Mouse (Mus musculus): ENCODE results near the gene Tnni2. TPM values are rescaled to one million over a fixed set of nuclear protein-coding genes. Genes with fewer than 3 reads are reported as not detected.

Gene Tnni2
- polyA plus RNA-seq, 1 experiment from 2014 or later = 4.9 TPM

DNA sequence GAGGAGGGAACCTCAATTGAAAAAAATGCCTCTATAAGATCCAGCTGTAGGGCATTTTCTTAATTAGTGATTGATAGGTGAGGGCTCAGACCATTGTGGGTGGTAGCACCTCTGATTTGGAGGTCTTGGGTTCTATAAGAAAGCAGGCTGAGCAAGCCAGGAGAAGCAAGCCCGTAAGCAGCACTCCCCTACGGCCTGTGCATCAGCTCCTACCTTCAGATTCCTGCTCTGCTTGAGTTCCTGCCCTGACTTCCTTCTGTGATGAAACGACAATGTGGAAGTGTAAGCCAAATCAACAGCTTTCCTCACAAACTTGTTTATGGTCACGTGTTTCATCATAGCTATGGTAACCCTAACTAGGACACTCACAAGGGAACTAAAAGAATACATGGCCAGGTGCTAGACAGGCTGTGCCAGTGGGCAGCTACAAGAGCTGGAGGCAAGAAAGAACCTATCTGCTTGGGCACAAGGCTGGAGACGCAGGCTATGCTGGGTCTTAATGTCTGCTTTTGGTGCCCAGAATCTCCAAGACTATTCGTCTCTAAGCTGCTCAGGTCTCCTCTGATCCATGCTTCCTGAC is 7.5 kb downstream of the Tnni2 start:
- H3K27ac ChIP-seq = no peak overlapping the region

DNA sequence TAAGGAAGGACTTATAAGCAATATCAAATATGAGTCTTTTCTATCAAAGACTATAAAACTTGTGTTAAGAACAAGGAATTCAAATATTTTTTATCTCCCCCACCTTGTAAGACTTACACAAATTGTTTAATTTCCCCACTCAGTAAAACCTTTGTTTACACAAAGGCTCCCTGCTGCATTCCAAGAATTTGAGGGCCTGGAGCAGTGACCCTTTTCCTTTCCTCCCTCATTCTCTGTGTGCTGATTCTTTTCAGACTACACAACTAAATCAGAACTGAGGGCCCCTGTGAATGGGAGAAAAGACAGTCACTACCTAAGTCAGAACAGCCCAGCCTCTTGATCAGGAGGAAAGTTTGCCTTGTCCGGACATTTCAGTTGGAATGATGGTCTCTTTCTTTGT is 13.1 kb downstream of the Tnni2 start:
- H3K9ac ChIP-seq = no peak overlapping the region; the same call in 1 of the 2 replicates
- H3K36me3 ChIP-seq = no peaks in the 10 kb centered on the region
- H3K4me3 ChIP-seq (replicated peaks) = no peak overlapping the region
- 32% methylated on average over 1 of the region's 1 CpGs for WGBS
- H3K4me2 ChIP-seq (replicated peaks) = no peak overlapping the region
- no peak for ATAC-seq
- no peaks in the 10 kb centered on the region for H3K9me3 ChIP-seq
- peaks cover 26% of the 10 kb centered on the region for H3K4me1 ChIP-seq (replicated peaks)
- H3K27me3 ChIP-seq (replicated peaks) = no peaks in the 10 kb centered on the region
- peak overlapping the region; percentile 91 for H3K27ac ChIP-seq

More for the DNA sequence above, 7.5 kb downstream of the Tnni2 start:
- WGBS = 72% methylated on average over 6 of the region's 6 CpGs
- H3K4me2 ChIP-seq (replicated peaks) = no peak overlapping the region
- H3K4me3 ChIP-seq (replicated peaks) = no peak overlapping the region
- H3K36me3 ChIP-seq = no peaks in the 10 kb centered on the region
- ATAC-seq = no peak
- H3K9me3 ChIP-seq = no peaks in the 10 kb centered on the region
- H3K9ac ChIP-seq = no peak overlapping the region
- no peaks in the 10 kb centered on the region for H3K4me1 ChIP-seq (replicated peaks)
- no peaks in the 10 kb centered on the region for H3K27me3 ChIP-seq (replicated peaks)

- H3K27me3 ChIP-seq (replicated peaks) = no peaks in the 10 kb centered on the region
- WGBS = 33% methylated on average over 2 of the region's 2 CpGs
- H3K9me3 ChIP-seq = no peaks in the 10 kb centered on the region
- no peak overlapping the region for H3K4me2 ChIP-seq (replicated peaks)
- H3K36me3 ChIP-seq = no peaks in the 10 kb centered on the region
- no peak for ATAC-seq
- no peak overlapping the region for H3K4me3 ChIP-seq (replicated peaks)
- H3K9ac ChIP-seq = no peak overlapping the region; the same call in 1 of the 2 replicates
- peak overlapping the region; percentile 91 for H3K27ac ChIP-seq
- H3K4me1 ChIP-seq (replicated peaks) = peaks cover 26% of the 10 kb centered on the region
These were observed 13.6 kb downstream of the Tnni2 start for GRCm38 (mm10) chr7:142455251-142455650.

- no peak overlapping the region for H3K4me2 ChIP-seq (replicated peaks)
- H3K9me3 ChIP-seq = no peaks in the 10 kb centered on the region
- no peak for ATAC-seq
- peak overlapping the region; percentile 91 for H3K27ac ChIP-seq
- H3K27me3 ChIP-seq (replicated peaks) = no peaks in the 10 kb centered on the region
- no peaks in the 10 kb centered on the region for H3K36me3 ChIP-seq
- no peak overlapping the region for H3K9ac ChIP-seq
- peaks cover 26% of the 10 kb centered on the region for H3K4me1 ChIP-seq (replicated peaks)
- 56% methylated on average over 3 of the region's 3 CpGs for WGBS
- no peak overlapping the region for H3K4me3 ChIP-seq (replicated peaks)
These were observed 15.2 kb downstream of the Tnni2 start for GRCm38 (mm10) chr7:142456806-142457205.

DNA sequence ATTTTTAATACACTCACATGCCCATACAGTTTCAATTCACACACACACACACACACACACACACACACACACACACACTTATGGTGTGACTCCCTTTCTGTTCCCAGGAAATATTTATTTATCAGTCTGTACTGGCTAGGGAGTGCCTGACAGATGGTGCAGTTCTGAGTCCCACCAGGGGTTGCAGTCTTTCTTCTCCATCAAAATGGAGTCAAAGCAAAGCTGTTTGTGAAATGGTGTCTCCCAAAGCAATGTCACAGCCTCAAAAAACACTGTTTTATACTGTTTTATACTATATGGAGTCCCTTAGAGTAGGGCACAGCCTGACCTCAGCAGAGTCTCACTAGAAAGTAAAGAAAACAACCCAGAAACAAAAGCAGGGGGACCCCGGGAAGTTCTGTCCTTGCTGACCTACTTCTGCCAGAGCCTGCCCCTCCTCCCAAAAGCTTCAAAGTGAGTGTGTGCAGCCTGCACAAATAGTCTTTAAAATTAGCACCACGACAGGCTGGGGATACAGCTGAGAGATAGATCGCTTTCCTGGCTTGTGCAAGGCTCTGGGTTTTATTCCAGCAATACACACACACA is 15.7 kb downstream of the Tnni2 start:
- peaks cover 26% of the 10 kb centered on the region for H3K4me1 ChIP-seq (replicated peaks)
- no peak overlapping the region for H3K4me3 ChIP-seq (replicated peaks)

DNA sequence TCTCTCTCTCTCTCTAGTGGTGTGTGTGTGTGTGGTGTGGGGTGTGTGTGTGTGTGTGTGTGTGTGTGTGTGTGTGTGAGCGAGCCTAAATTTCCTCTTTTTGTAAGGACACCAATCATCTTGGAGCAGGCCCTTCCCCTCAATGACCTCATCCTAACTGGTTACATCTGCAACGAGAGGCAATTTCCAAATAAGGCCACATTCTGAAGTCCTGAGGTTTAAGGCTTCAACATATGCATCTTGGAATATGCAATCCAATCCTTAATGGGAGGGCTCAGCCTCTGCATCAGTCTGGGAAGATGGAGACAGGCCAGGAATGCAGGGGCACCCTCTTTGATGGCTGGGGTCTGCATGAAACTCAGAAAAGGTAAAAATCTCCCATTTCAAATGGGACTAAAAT is 16.4 kb downstream of the Tnni2 start:
- WGBS = 17% methylated on average over 2 of the region's 2 CpGs
- H3K9me3 ChIP-seq = no peaks in the 10 kb centered on the region
- peaks cover 26% of the 10 kb centered on the region for H3K4me1 ChIP-seq (replicated peaks)
- no peaks in the 10 kb centered on the region for H3K36me3 ChIP-seq
- no peak overlapping the region for H3K4me2 ChIP-seq (replicated peaks)
- H3K27me3 ChIP-seq (replicated peaks) = no peaks in the 10 kb centered on the region
- peak; percentile 80 for ATAC-seq
- no peak overlapping the region for H3K9ac ChIP-seq
- H3K4me3 ChIP-seq (replicated peaks) = no peak overlapping the region
- H3K27ac ChIP-seq = peak overlapping the region; percentile 91

More for the DNA sequence above, 15.7 kb downstream of the Tnni2 start:
- Histone ChIP-seq H3K9me3 (no peaks in the 10 kb centered on the region), H3K9ac (no peak overlapping the region), H3K4me2 (replicated peaks) (no peak overlapping the region), H3K36me3 (no peaks in the 10 kb centered on the region), H3K27me3 (replicated peaks) (no peaks in the 10 kb centered on the region), H3K27ac (peak overlapping the region; percentile 91)
- ATAC-seq = peak; percentile 70
- WGBS = 18% methylated on average over 3 of the region's 3 CpGs

- H3K4me2 ChIP-seq (replicated peaks) = no peak overlapping the region
These were observed 17.2 kb downstream of the Tnni2 start for GRCm38 (mm10) chr7:142458676-142459298.

GRCm38 (mm10) chr7:142459299-142459691 is 17.7 kb downstream of the Tnni2 start:
- no peak overlapping the region for H3K4me3 ChIP-seq (replicated peaks)
- H3K9me3 ChIP-seq = no peaks in the 10 kb centered on the region
- peaks cover 26% of the 10 kb centered on the region for H3K4me1 ChIP-seq (replicated peaks)
- 55% methylated on average over 2 of the region's 2 CpGs for WGBS
- H3K4me2 ChIP-seq (replicated peaks) = no peak overlapping the region
- ATAC-seq = no peak
- peak overlapping the region; percentile 91 for H3K27ac ChIP-seq
- no peak overlapping the region for H3K9ac ChIP-seq
- no peaks in the 10 kb centered on the region for H3K36me3 ChIP-seq
- H3K27me3 ChIP-seq (replicated peaks) = no peaks in the 10 kb centered on the region

More at GRCm38 (mm10) chr7:142458676-142459298, 17.2 kb downstream of the Tnni2 start:
- Histone ChIP-seq H3K9ac (no peak overlapping the region), H3K9me3 (no peaks in the 10 kb centered on the region), H3K27me3 (replicated peaks) (no peaks in the 10 kb centered on the region), H3K36me3 (no peaks in the 10 kb centered on the region), H3K4me1 (replicated peaks) (peaks cover 26% of the 10 kb centered on the region), H3K27ac (peak overlapping the region; percentile 91), H3K4me3 (replicated peaks) (no peak overlapping the region)
- no peak for ATAC-seq
- 65% methylated on average over 5 of the region's 5 CpGs for WGBS

- no peak within 1 kb of the TSS for H3K4me3 ChIP-seq (replicated peaks)
- ATAC-seq = no peak
- 93% methylated on average over 7 of the region's 7 CpGs for WGBS
- no peaks in the 10 kb centered on the region for H3K27me3 ChIP-seq (replicated peaks)
- no peak within 1 kb of the TSS for H3K4me2 ChIP-seq (replicated peaks)
- H3K36me3 ChIP-seq = no peaks in the 10 kb centered on the region
- H3K27ac ChIP-seq = no peak within 1 kb of the TSS; the same call in 1 of the 2 replicates
- peaks cover 17% of the 10 kb centered on the region for H3K4me1 ChIP-seq (replicated peaks)
- H3K9me3 ChIP-seq = no peaks in the 10 kb centered on the region
- H3K9ac ChIP-seq = no peak within 1 kb of the TSS
These were observed 19.0 kb downstream of the Tnni2 start, which contains the start of gene Lsp1 for GRCm38 (mm10) chr7:142460636-142461077. Gene Lsp1, plus strand, starts transcription at chr7:142460809.

GRCm38 (mm10) chr7:142461446-142461845 is 19.8 kb downstream of the Tnni2 start:
- Histone ChIP-seq H3K4me3 (replicated peaks) (no peak overlapping the region), H3K27me3 (replicated peaks) (no peaks in the 10 kb centered on the region), H3K9ac (no peak overlapping the region), H3K4me2 (replicated peaks) (no peak overlapping the region), H3K36me3 (no peaks in the 10 kb centered on the region), H3K27ac (no peak overlapping the region), H3K4me1 (replicated peaks) (peaks cover 17% of the 10 kb centered on the region), H3K9me3 (no peaks in the 10 kb centered on the region)
- 91% methylated on average over 2 of the region's 2 CpGs for WGBS
- ATAC-seq = no peak

GRCm38 (mm10) chr7:142462190-142462589 is 20.6 kb downstream of the Tnni2 start:
- ATAC-seq = no peak
- Histone ChIP-seq H3K4me1 (replicated peaks) (peaks cover 14% of the 10 kb centered on the region), H3K27ac (no peak overlapping the region)

DNA sequence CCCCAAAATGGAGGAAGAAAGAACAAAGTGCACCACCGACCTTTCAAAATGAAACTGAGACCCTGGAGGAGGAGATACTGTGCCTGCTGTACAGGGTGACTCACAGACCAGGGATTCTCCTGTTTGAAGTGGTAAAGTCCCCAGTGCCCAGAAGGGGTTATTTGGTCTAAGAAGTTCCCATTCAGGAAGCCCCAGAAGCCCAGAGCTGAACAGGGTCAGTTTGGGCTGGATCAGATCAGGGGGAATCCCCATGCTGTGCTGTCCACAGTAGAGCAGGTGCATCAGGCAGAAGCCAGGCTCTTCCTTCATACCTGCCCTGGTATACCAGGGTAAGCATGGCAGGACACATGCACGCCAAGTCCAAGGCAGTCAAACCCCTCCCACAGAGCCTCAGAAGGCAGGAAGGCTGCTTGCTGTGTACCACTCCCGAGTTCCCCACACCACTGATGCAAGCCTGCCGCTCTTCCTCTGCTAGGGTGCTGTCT is 21.0 kb downstream of the Tnni2 start:
- no peak overlapping the region for H3K4me2 ChIP-seq (replicated peaks)
- no peak overlapping the region for H3K4me3 ChIP-seq (replicated peaks)
- H3K9me3 ChIP-seq = no peaks in the 10 kb centered on the region
- ATAC-seq = no peak
- H3K27me3 ChIP-seq (replicated peaks) = no peaks in the 10 kb centered on the region
- WGBS = 67% methylated on average over 4 of the region's 4 CpGs
- H3K4me1 ChIP-seq (replicated peaks) = peaks cover 10% of the 10 kb centered on the region
- no peak overlapping the region for H3K9ac ChIP-seq
- H3K36me3 ChIP-seq = no peaks in the 10 kb centered on the region
- no peak overlapping the region for H3K27ac ChIP-seq

More at GRCm38 (mm10) chr7:142462190-142462589, 20.6 kb downstream of the Tnni2 start:
- Histone ChIP-seq H3K4me3 (replicated peaks) (no peak overlapping the region), H3K27me3 (replicated peaks) (no peaks in the 10 kb centered on the region), H3K9ac (no peak overlapping the region), H3K36me3 (no peaks in the 10 kb centered on the region), H3K4me2 (replicated peaks) (no peak overlapping the region), H3K9me3 (no peaks in the 10 kb centered on the region)
- WGBS = 82% methylated on average over 6 of the region's 6 CpGs

Data from intestine, embryonic 15.5 days (tissue).